ENCODE assay signal across 10 mouse cellular contexts in genomic region chr1:186264639-186265038, GRCm38 (mm10).
A peak's percentile ranks its signal among the peaks of the same experiment; 100 is the strongest.
DNase-seq lines count a peak whose midpoint lies in the region; ATAC-seq and TF ChIP-seq lines count a peak whose summit lies in the region.
"Had no signal": no experiment of that assay in that cellular context is flagged by ENCODE, and none has a peak within 500 bp of the region (broad histone marks: within the 10 kb centered on the region; RNA-seq: fewer than 3 reads in every experiment).

No protein-coding gene starts in this region.

- H3K4me3 ChIP-seq in lung, embryonic 16.5 days (ENCODE audit: low read length), result no peak overlapping the region
- no peak overlapping the region for H3K4me3 ChIP-seq in lung, adult 2 months (replicated peaks; ENCODE audit: extremely low read depth, low read depth, low read length)
- H3K4me3 ChIP-seq in neural tube, embryonic 14.5 days (ENCODE audit: low read depth, low read length), result no peak overlapping the region
- H3K4me3 ChIP-seq: midbrain, embryonic 12.5 days had no signal

- no peaks in the 10 kb centered on the region for H3K27me3 ChIP-seq in lung, embryonic 16.5 days (ENCODE audit: control insufficient read depth, insufficient read depth, low read depth, low read length)
- no peaks in the 10 kb centered on the region for H3K27me3 ChIP-seq in neural tube, embryonic 14.5 days (ENCODE audit: control insufficient read depth, insufficient read depth, low read length)
- H3K27me3 ChIP-seq: midbrain, embryonic 12.5 days had no signal

- TF ChIP-seq POLR2A in lung, adult 2 months (IDR thresholded peaks at IDR 0.05; ENCODE audit: borderline replicate concordance, extremely low read depth, low read depth, low read length), result no peak

- peak; percentile 30 for ATAC-seq in lung, embryonic 16.5 days (ENCODE audit: low read depth)
- no peak for ATAC-seq in neural tube, embryonic 14.5 days (ENCODE audit: low read depth)
- ATAC-seq in megakaryocyte, adult 5-6 weeks (ENCODE audit: poor library complexity, severe bottlenecking), result no peak

- no peak overlapping the region for H3K4me2 ChIP-seq in lung, embryonic 16.5 days (ENCODE audit: low read depth, low read length)
- H3K4me2 ChIP-seq in neural tube, embryonic 14.5 days (ENCODE audit: low read depth, low read length), result no peak overlapping the region
- H3K4me2 ChIP-seq: midbrain, embryonic 12.5 days had no signal

- intact Hi-C loops in heart, postnatal 10 days (cut with DNase I), result no loop called here

- peaks cover 34% of the 10 kb centered on the region for H3K4me1 ChIP-seq in lung, embryonic 16.5 days (replicated peaks; ENCODE audit: control insufficient read depth, insufficient read depth, low read length)
- H3K4me1 ChIP-seq in lung, adult 2 months (ENCODE audit: control insufficient read depth, insufficient read depth, low read length), result peaks cover 10% of the 10 kb centered on the region
- H3K4me1 ChIP-seq in neural tube, embryonic 14.5 days (ENCODE audit: control insufficient read depth, insufficient read depth, low read length), result no peaks in the 10 kb centered on the region

- no peaks in the 10 kb centered on the region for H3K36me3 ChIP-seq in lung, embryonic 16.5 days (ENCODE audit: control insufficient read depth, insufficient read depth, low read length)
- H3K36me3 ChIP-seq in neural tube, embryonic 14.5 days (ENCODE audit: control insufficient read depth, insufficient read depth, low read length), result no peaks in the 10 kb centered on the region
- H3K36me3 ChIP-seq: midbrain, embryonic 12.5 days had no signal

- no peak overlapping the region for H3K9ac ChIP-seq in lung, embryonic 16.5 days (ENCODE audit: low read length)
- H3K9ac ChIP-seq in neural tube, embryonic 14.5 days (replicated peaks; ENCODE audit: low read depth, low read length), result no peak overlapping the region
- H3K9ac ChIP-seq: midbrain, embryonic 12.5 days had no signal

- H3K27ac ChIP-seq in lung, embryonic 16.5 days (ENCODE audit: low read length), result peak overlapping the region; percentile 83
- 0 out of 2 replicates have a peak overlapping the region, but pooled peaks have one; percentile 19 for H3K27ac ChIP-seq in neural tube, embryonic 14.5 days (ENCODE audit: low read depth, low read length)
- H3K27ac ChIP-seq: midbrain, embryonic 12.5 days had no signal

- peaks cover 3% of the 10 kb centered on the region; the same call in 1 of the 2 replicates for H3K9me3 ChIP-seq in lung, embryonic 16.5 days (ENCODE audit: control insufficient read depth, low read length)
- 0 out of 2 replicates have a peak, but pooled peaks cover 5% of the 10 kb centered on the region for H3K9me3 ChIP-seq in neural tube, embryonic 14.5 days (ENCODE audit: control insufficient read depth, low read length)

- DNase-seq in adrenal gland, postnatal 10 days, result peak; percentile 30
- no peak for DNase-seq in adrenal gland, postnatal 4 days (ENCODE audit: low spot score in 2 of 2)
- DNase-seq in lung, adult 2 months, result no peak
- DNase-seq in heart, postnatal 10 days, result peak; percentile 68 to 72
- no peak for DNase-seq in frontal cortex, postnatal 36 days (ENCODE audit: low spot score in 2 of 2)
- DNase-seq: thymus, postnatal 36 days had no signal

- 16% methylated on average over 3 of the region's 3 CpGs for WGBS in lung, embryonic 16.5 days
- WGBS in lung, adult 2 months, result 22% methylated on average over 3 of the region's 3 CpGs
- WGBS in neural tube, embryonic 14.5 days, result 37% methylated on average over 3 of the region's 3 CpGs

- no peak for TF ChIP-seq CTCF in lung, adult 2 months (IDR thresholded peaks at IDR 0.05; ENCODE audit: insufficient read depth, low read length)

Comparison
In these comparisons a context has a peak if more than half of its experiments do, and no peak if none do; other contexts are left out.
1. DNase-seq: peak in adrenal gland, postnatal 10 days (single experiment) and heart, postnatal 10 days (2 of 2); none in adrenal gland, postnatal 4 days (0 of 2), lung, adult 2 months (single experiment) and frontal cortex, postnatal 36 days (0 of 2).